Mouse (Mus musculus): ENCODE measurements around the gene Tcf19.

Gene Tcf19

GRCm38 (mm10) chr17:35516652-35517500, at the start of gene Tcf19, which contains the start of gene Cchcr1:
Gene Tcf19, minus strand, starts transcription at chr17:35516824.
Gene Cchcr1, plus strand, starts transcription at chr17:35517100.
- peak; percentile 91 for DNase-seq (ENCODE audit: low spot score)

- no peak for DNase-seq (ENCODE audit: low spot score)
Measured at GRCm38 (mm10) chr17:35558216-35558615, 41.6 kb upstream of the Tcf19 start.

GRCm38 (mm10) chr17:35557351-35557750, 40.7 kb upstream of the Tcf19 start:
- DNase-seq (ENCODE audit: low spot score): no peak

- DNase-seq (ENCODE audit: low spot score): peak; percentile 50
Measured at GRCm38 (mm10) chr17:35556812-35557211, 40.2 kb upstream of the Tcf19 start.

- no peak for DNase-seq (ENCODE audit: low spot score)
Measured at GRCm38 (mm10) chr17:35556186-35556765, 39.7 kb upstream of the Tcf19 start.

GRCm38 (mm10) chr17:35554761-35555397, 38.3 kb upstream of the Tcf19 start:
- no peak for DNase-seq (ENCODE audit: low spot score)

- no peak for DNase-seq (ENCODE audit: low spot score)
Measured at GRCm38 (mm10) chr17:35554321-35554720, 37.7 kb upstream of the Tcf19 start.

GRCm38 (mm10) chr17:35551881-35552414, 35.3 kb upstream of the Tcf19 start, which contains the start of gene Cdsn:
Gene Cdsn, plus strand, starts transcription at chr17:35552128.
- no peak for DNase-seq (ENCODE audit: low spot score)

GRCm38 (mm10) chr17:35550871-35551270, 34.2 kb upstream of the Tcf19 start:
- no peak for DNase-seq (ENCODE audit: low spot score)

- no peak for DNase-seq (ENCODE audit: low spot score)
Measured at GRCm38 (mm10) chr17:35550143-35550494, 33.5 kb upstream of the Tcf19 start.

GRCm38 (mm10) chr17:35549437-35550142, 33.0 kb upstream of the Tcf19 start:
- DNase-seq (ENCODE audit: low spot score): peak; percentile 87

- DNase-seq (ENCODE audit: low spot score): no peak
Measured at GRCm38 (mm10) chr17:35548636-35549035, 32.0 kb upstream of the Tcf19 start.

- DNase-seq (ENCODE audit: low spot score): no peak
Measured at GRCm38 (mm10) chr17:35547465-35547864, 30.8 kb upstream of the Tcf19 start.

- DNase-seq (ENCODE audit: low spot score): peak; percentile 62
Measured at GRCm38 (mm10) chr17:35544680-35545079, 28.1 kb upstream of the Tcf19 start.

GRCm38 (mm10) chr17:35544001-35544400, 27.4 kb upstream of the Tcf19 start:
- DNase-seq (ENCODE audit: low spot score): no peak

- DNase-seq (ENCODE audit: low spot score): no peak
Measured at GRCm38 (mm10) chr17:35543412-35543861, 26.8 kb upstream of the Tcf19 start.

GRCm38 (mm10) chr17:35542761-35543411, 26.3 kb upstream of the Tcf19 start:
- no peak for DNase-seq (ENCODE audit: low spot score)

GRCm38 (mm10) chr17:35539540-35539939, 22.9 kb upstream of the Tcf19 start:
- DNase-seq (ENCODE audit: low spot score): no peak

- no peak for DNase-seq (ENCODE audit: low spot score)
Measured at GRCm38 (mm10) chr17:35538476-35538875, 21.9 kb upstream of the Tcf19 start.

- DNase-seq (ENCODE audit: low spot score): no peak
Measured at GRCm38 (mm10) chr17:35537421-35537820, 20.8 kb upstream of the Tcf19 start.

- peak; percentile 73 for DNase-seq (ENCODE audit: low spot score)
Measured at GRCm38 (mm10) chr17:35534343-35534742, 17.7 kb upstream of the Tcf19 start.
